Mouse (Mus musculus) liver, adult 2 months (tissue): ENCODE data around the gene Hs3st6.

Experiments used
- CTCF ChIP-seq: fragments of 200-500 bp; IDR thresholded peaks from 2 replicates; pipeline ENCODE4 v1.5.1; 2011; ENCODE audit warnings: low read depth, low read length, control low read depth
- POLR2A ChIP-seq: fragments of 200-500 bp; IDR thresholded peaks from 2 replicates; pipeline ENCODE4 v1.6.1; 2011; ENCODE audit warnings: low read length, control low read depth; ENCODE audit not compliant: insufficient read depth; ENCODE audit errors: extremely low read depth

DNA sequence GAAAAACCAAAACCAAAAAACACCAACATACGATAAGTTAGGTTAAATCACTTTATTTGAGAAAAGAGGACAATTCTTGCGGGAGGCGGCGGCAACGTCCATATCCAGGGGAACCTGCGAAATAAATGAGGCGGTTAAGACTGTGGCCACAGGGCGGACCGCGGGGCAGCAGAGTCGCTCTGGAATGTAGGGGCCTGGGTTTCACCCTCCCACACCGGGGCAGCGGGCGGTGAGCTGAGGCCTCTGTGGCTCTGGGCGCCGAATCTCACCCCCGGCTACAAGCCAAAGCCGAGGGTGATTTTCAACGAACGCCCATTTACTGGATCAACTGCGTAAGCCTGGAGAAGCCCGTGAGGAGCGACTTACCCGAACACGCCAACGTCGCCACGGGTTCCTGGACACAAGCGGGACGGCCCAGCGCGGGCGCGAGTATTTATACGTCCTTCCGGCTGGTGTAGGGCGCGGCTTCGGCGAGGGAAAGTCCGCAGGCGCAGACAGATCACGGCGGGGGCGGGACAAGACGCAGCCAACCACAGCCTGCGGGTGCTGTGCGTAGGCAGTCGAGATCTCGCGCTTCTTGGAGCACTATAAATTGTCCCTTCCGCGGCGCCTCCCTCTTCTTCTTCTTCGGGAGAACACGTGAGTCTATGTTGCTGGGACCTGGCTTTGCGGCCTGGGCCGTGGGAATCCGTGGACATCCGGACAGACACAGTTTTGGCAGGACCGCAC lies 33.1 kb upstream of the Hs3st6 start:
- TF ChIP-seq CTCF (no peak), POLR2A (peak; percentile 90)
